Mouse (Mus musculus) forebrain, postnatal 0 days (tissue): Measurements from ENCODE around the gene Ang2. TPM values are rescaled to one million over a fixed set of nuclear protein-coding genes. Genes with fewer than 3 reads are reported as not detected.
"Not testable (repeated sequence)": the region's sequence is repeated elsewhere in the genome, so short reads cannot be mapped to it uniquely, and the experiment has no call there.

Experiments used
- ATAC-seq: fragments of 200-750 bp; cut with Nextera tagmentation; 2 replicates; pipeline ENCODE4 v1.8.0; 2017; ENCODE audit warnings: mild to moderate bottlenecking, moderate library complexity
- DNase-seq: peaks from one replicate; pipeline ENCODE4 v3.0.0-alpha.2; 2015
- H3K27ac ChIP-seq: fragments of 300-500 bp; sonication (generic); 2 replicates; pipeline ENCODE4 v1.5.1; 2014; ENCODE audit warnings: low read depth, mild to moderate bottlenecking, antibody characterized with exemption, low read length, moderate library complexity, mixed read lengths
- H3K27me3 ChIP-seq: fragments of 300-500 bp; sonication (generic); 2 replicates; pipeline ENCODE4 v1.6.1; 2014; ENCODE audit warnings: mild to moderate bottlenecking, low read length, mixed read lengths; ENCODE audit not compliant: insufficient read depth
- H3K36me3 ChIP-seq: fragments of 300-500 bp; sonication (generic); 2 replicates; pipeline ENCODE4 v1.6.1; 2014; ENCODE audit warnings: mild to moderate bottlenecking, moderate library complexity; ENCODE audit not compliant: insufficient read depth
- H3K4me1 ChIP-seq: fragments of 300-500 bp; sonication (generic); 2 replicates; pipeline ENCODE4 v1.6.1; 2014; ENCODE audit warnings: antibody characterized with exemption; ENCODE audit not compliant: insufficient read depth
- H3K4me2 ChIP-seq: fragments of 300-500 bp; sonication (generic); 2 replicates; pipeline ENCODE4 v1.6.1; 2014; ENCODE audit warnings: low read depth, mild to moderate bottlenecking, moderate library complexity
- H3K4me3 ChIP-seq: fragments of 300-500 bp; sonication (generic); 2 replicates; pipeline ENCODE4 v1.5.1; 2014; ENCODE audit warnings: low read depth, low read length, mixed read lengths
- H3K9ac ChIP-seq: fragments of 300-500 bp; sonication (generic); 2 replicates; pipeline ENCODE4 v1.6.1; 2014; ENCODE audit warnings: mild to moderate bottlenecking
- H3K9me3 ChIP-seq: fragments of 300-500 bp; sonication (generic); 2 replicates; pipeline ENCODE4 v1.6.1; 2016; ENCODE audit warnings: low read length
- CTCF ChIP-seq: sonication (generic); IDR thresholded peaks from 2 replicates; pipeline ENCODE4 v1.5.1; 2016; ENCODE audit warnings: antibody characterized with exemption, control low read depth, low read depth
- WGBS: fragments of 180-500 bp; shearing (Covaris S2); extraction: QIAGEN DNeasy Blood & Tissue Kit; methylation state at CpG from one replicate; pipeline ENCODE4 v1.1.7; 2014; 5-methylcytosine and 5-hydroxymethylcytosine counted together
- polyA plus RNA-seq: library from polyadenylated mRNA; unstranded; fragments of >200 nt; fragmentation: Nextera tagmentation; extraction: Ambion mirVana; gene quantifications from 2 replicates; pipeline ENCODE4 v1.2.1, GENCODE M21; 2015
- total RNA-seq: library from RNA; depleted of rRNA; stranded (reverse); fragments of >200 nt; gene quantifications from 2 replicates; pipeline ENCODE4 v1.2.3, GENCODE M21; 2014

Gene Ang2
- total and polyA plus RNA-seq, 2 experiments from 2014 or later: not detected

- no peak overlapping the region for H3K4me3 ChIP-seq
- no peak for ATAC-seq
These were observed 32.9 kb downstream of the Ang2 start for GRCm38 (mm10) chr14:51166068-51166467.

DNA sequence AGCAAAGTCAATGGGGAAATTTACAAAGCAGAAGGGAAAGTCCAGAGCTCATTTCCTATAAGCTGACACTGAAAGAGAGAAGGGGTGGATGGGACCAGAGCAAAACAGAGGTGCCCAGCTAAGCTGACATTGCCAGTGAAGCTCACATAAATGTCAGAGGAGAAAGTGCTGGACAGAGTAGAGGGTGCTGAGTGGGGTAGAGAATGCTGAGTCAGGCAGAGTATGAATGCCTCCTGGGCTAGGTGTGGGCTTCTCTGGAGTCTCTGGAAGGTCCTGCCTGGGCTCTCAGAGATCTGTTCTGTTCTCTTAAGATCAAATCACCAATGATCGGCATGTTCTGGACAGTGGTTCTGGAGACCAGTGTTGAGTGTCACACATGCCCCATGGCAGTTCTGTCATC lies 33.5 kb downstream of the Ang2 start:
- Histone ChIP-seq H3K9ac (no peak overlapping the region), H3K36me3 (no peaks in the 10 kb centered on the region), H3K4me3 (no peak overlapping the region), H3K4me1 (no peaks in the 10 kb centered on the region), H3K27me3 (no peaks in the 10 kb centered on the region), H3K27ac (no peak overlapping the region), H3K9me3 (no peaks in the 10 kb centered on the region), H3K4me2 (no peak overlapping the region)
- no peak for TF ChIP-seq CTCF
- WGBS: 90% methylated on average over 1 of the region's 1 CpGs
- DNase-seq: no peak
- ATAC-seq: no peak

More at GRCm38 (mm10) chr14:51166068-51166467, 32.9 kb downstream of the Ang2 start:
- no peak for DNase-seq
- Histone ChIP-seq H3K27ac (no peak overlapping the region), H3K9me3 (no peaks in the 10 kb centered on the region), H3K9ac (no peak overlapping the region), H3K27me3 (no peaks in the 10 kb centered on the region), H3K4me2 (no peak overlapping the region), H3K4me1 (no peaks in the 10 kb centered on the region), H3K36me3 (no peaks in the 10 kb centered on the region)
- TF ChIP-seq CTCF: no peak

- H3K36me3 ChIP-seq, H3K4me1 ChIP-seq, H3K4me2 ChIP-seq, H3K4me3 ChIP-seq, H3K27ac ChIP-seq, ATAC-seq, H3K9ac ChIP-seq, DNase-seq, H3K27me3 ChIP-seq, H3K9me3 ChIP-seq: not testable (repeated sequence)
- 87% methylated on average over 6 of the region's 6 CpGs for WGBS
These were observed 35.6 kb downstream of the Ang2 start for GRCm38 (mm10) chr14:51163323-51163722.

DNA sequence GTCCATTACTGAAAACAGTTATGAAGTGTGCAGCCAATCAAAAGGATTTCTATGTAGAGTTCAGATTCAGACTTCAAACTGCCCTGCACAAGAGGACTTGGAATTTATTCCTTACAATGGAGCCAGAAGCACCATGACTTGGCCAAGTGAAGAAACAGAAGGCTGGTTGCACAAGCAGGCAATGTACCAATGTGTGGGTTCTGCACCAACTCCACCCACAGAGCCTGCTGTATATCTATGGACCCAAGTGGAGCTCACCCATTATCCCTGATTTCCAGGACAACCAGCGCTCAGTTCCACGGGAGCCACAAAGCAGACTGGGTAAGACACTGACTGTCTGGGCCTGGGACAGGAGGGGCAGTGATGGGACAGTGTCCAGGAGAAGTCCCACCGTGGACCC lies 37.0 kb downstream of the Ang2 start, which contains the start of gene Rnase2b:
Gene Rnase2b (plus strand): TSS at position 285 of the 400 bp plus-strand sequence.
- not testable (repeated sequence) for H3K4me3 ChIP-seq, H3K27me3 ChIP-seq, DNase-seq, H3K9me3 ChIP-seq, H3K4me1 ChIP-seq, H3K36me3 ChIP-seq, H3K27ac ChIP-seq, H3K4me2 ChIP-seq, ATAC-seq, H3K9ac ChIP-seq
- 91% methylated on average over 3 of the region's 3 CpGs for WGBS

GRCm38 (mm10) chr14:51157072-51157471 lies 41.9 kb downstream of the Ang2 start:
- ATAC-seq (no peak), DNase-seq (no peak)
- no peaks in the 10 kb centered on the region for H3K9me3 ChIP-seq
- H3K36me3 ChIP-seq: no peaks in the 10 kb centered on the region
- no peak for TF ChIP-seq CTCF
- no peaks in the 10 kb centered on the region for H3K4me1 ChIP-seq
- H3K9ac ChIP-seq: no peak overlapping the region
- no peak overlapping the region for H3K4me2 ChIP-seq
- WGBS: 100% methylated on average over 1 of the region's 1 CpGs
- H3K27ac ChIP-seq: no peak overlapping the region
- H3K4me3 ChIP-seq: no peak overlapping the region
- H3K27me3 ChIP-seq: no peaks in the 10 kb centered on the region

- Histone ChIP-seq H3K27me3 (no peaks in the 10 kb centered on the region), H3K27ac (no peak overlapping the region), H3K36me3 (no peaks in the 10 kb centered on the region), H3K9me3 (no peaks in the 10 kb centered on the region), H3K4me3 (no peak overlapping the region), H3K9ac (no peak overlapping the region), H3K4me2 (no peak overlapping the region), H3K4me1 (no peaks in the 10 kb centered on the region)
- no peak for TF ChIP-seq CTCF
- DNase-seq (no peak), ATAC-seq (no peak)
- WGBS: 77% methylated on average over 4 of the region's 4 CpGs
These were observed 42.2 kb downstream of the Ang2 start for GRCm38 (mm10) chr14:51156736-51157068.

- H3K9ac ChIP-seq: no peak overlapping the region
- no peak overlapping the region for H3K27ac ChIP-seq
- no peak overlapping the region for H3K4me3 ChIP-seq
- WGBS: 87% methylated on average over 5 of the region's 5 CpGs
- H3K9me3 ChIP-seq: no peaks in the 10 kb centered on the region
- H3K4me2 ChIP-seq: no peak overlapping the region
- no peak for ATAC-seq
- H3K4me1 ChIP-seq: no peaks in the 10 kb centered on the region
- H3K36me3 ChIP-seq: no peaks in the 10 kb centered on the region
- no peaks in the 10 kb centered on the region for H3K27me3 ChIP-seq
- no peak for DNase-seq
- TF ChIP-seq CTCF: no peak
These were observed 42.8 kb downstream of the Ang2 start for GRCm38 (mm10) chr14:51156056-51156735.
